Mouse (Mus musculus) intestine, embryonic 16.5 days (tissue): Measurements from ENCODE around the gene Gfod2. TPM values are rescaled to one million over a fixed set of nuclear protein-coding genes. Genes with fewer than 3 reads are reported as not detected.

Experiments used
- ATAC-seq: fragments of 200-750 bp; cut with Nextera tagmentation; 2 replicates; pipeline ENCODE4 v1.8.0; 2017; ENCODE audit warnings: moderate TSS enrichment, moderate library complexity
- H3K27ac ChIP-seq: fragments of 300-500 bp; sonication (generic); 2 replicates; pipeline ENCODE4 v1.5.1; 2014; ENCODE audit warnings: mild to moderate bottlenecking, low read length
- H3K27me3 ChIP-seq: fragments of 300-500 bp; sonication (generic); replicated peaks from 2 replicates; pipeline ENCODE4 v1.6.1; 2014; ENCODE audit warnings: low read length, control low read depth, mixed read lengths; ENCODE audit not compliant: control insufficient read depth, insufficient read depth
- H3K36me3 ChIP-seq: fragments of 300-500 bp; sonication (generic); 2 replicates; pipeline ENCODE4 v1.6.1; 2014; ENCODE audit warnings: low read length, control low read depth; ENCODE audit not compliant: control insufficient read depth, insufficient read depth
- H3K4me1 ChIP-seq: fragments of 300-500 bp; sonication (generic); 2 replicates; pipeline ENCODE4 v1.6.1; 2014; ENCODE audit warnings: low read length, control low read depth, mixed read lengths; ENCODE audit not compliant: control insufficient read depth, insufficient read depth
- H3K4me2 ChIP-seq: fragments of 300-500 bp; sonication (generic); 2 replicates; pipeline ENCODE4 v1.6.1; 2014; ENCODE audit warnings: low read depth, low read length, control low read depth
- H3K4me3 ChIP-seq: fragments of 300-500 bp; sonication (generic); 2 replicates; pipeline ENCODE4 v1.5.1; 2014; ENCODE audit warnings: mild to moderate bottlenecking, low read length
- H3K9ac ChIP-seq: fragments of 300-500 bp; sonication (generic); 2 replicates; pipeline ENCODE4 v1.6.1; 2014; ENCODE audit warnings: low read depth, low read length
- H3K9me3 ChIP-seq: fragments of 300-500 bp; sonication (generic); 2 replicates; pipeline ENCODE4 v1.6.1; 2016; ENCODE audit warnings: low read length, control low read depth; ENCODE audit not compliant: control insufficient read depth
- WGBS: fragments of 180-500 bp; shearing (Covaris S2); extraction: QIAGEN DNeasy Blood & Tissue Kit; methylation state at CpG from one replicate; pipeline ENCODE4 v1.1.7; 2014; 5-methylcytosine and 5-hydroxymethylcytosine counted together
- polyA plus RNA-seq: library from polyadenylated mRNA; unstranded; fragments of >200 nt; fragmentation: Nextera tagmentation; extraction: Ambion mirVana; gene quantifications from 2 replicates; pipeline ENCODE4 v1.2.1, GENCODE M21; 2015

Gfod2 gene
- polyA plus RNA-seq, 1 experiment from 2014 or later: 10.9 TPM

DNA sequence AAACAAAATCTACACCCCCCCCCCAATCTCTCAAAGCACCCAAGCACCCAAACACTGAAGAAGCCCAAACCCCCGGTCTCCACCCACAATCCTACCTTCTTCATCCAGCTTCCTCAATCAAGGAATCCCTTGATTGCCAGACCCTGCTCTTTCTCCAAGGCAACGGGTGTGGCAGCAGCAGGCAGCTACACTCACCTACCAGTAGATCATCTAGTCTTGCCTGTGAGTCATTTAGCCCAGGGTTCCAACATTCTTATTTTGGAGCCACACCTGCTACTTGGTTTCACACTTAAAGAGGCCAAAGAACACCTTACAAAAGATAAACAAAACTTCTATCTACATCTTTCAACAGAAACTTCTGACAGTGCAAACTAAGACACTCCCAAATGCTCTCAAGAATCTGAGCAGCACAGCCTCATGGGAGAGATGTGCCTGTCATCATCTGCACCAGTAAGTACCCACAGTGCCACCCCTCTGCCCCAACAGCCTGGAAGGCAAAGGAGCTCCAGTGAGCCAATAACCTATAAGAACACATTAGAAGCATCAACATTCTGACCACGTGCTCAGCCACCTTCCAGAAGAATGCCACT lies 35.6 kb upstream of the Gfod2 start:
- peaks cover 20% of the 10 kb centered on the region for H3K4me1 ChIP-seq
- H3K9ac ChIP-seq: no peak overlapping the region
- H3K27me3 ChIP-seq: no peaks in the 10 kb centered on the region
- H3K4me2 ChIP-seq: no peak overlapping the region
- H3K36me3 ChIP-seq: no peaks in the 10 kb centered on the region
- H3K9me3 ChIP-seq: no peaks in the 10 kb centered on the region
- peak; percentile 73 for ATAC-seq
- no peak overlapping the region for H3K27ac ChIP-seq
- no peak overlapping the region for H3K4me3 ChIP-seq
- 64% methylated on average over 3 of the region's 3 CpGs for WGBS

DNA sequence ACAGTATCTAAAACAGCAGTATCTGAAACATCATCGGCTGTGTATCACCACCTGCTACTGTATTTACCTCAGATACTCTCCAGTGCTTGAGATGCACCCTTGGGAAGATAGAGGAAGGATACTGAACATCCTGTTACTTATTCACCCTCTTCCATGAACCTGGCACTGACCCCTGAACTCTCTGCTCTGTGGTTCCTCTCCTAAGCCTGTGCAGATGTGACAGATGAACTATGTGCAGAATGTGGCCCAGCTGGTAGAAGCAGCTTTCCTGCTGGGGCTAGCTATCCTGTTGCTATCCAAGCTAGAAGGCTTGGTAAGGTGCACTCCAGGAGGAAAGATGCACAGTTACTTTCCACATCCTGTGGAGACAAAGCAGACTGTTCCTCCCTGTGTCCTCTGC lies 34.9 kb upstream of the Gfod2 start:
- WGBS: 88% methylated on average over 1 of the region's 1 CpGs
- H3K27ac ChIP-seq: no peak overlapping the region

DNA sequence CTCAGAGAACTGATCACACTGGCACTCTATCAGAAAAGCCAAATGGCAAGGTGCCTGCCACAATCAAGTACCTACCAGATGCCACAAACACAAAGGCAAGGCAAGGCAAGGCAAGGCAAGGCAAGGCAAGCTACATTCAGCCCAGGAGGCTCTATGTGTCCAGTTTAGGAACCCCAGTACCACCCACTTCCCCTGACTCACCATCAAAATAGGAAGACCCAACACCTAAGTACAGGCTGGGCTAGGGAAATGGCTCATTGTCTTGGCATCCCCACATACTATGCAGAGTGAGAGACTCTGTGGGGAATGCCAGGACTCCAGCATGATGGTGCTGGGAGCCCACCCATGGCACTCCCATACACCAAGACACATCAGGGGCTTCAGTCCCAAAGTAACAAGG lies 31.2 kb upstream of the Gfod2 start:
- H3K9ac ChIP-seq: no peak overlapping the region
- no peaks in the 10 kb centered on the region for H3K27me3 ChIP-seq
- no peak for ATAC-seq

More for the DNA sequence above, 34.9 kb upstream of the Gfod2 start:
- no peak for ATAC-seq
- Histone ChIP-seq H3K9ac (no peak overlapping the region), H3K36me3 (no peaks in the 10 kb centered on the region), H3K27me3 (no peaks in the 10 kb centered on the region), H3K4me3 (no peak overlapping the region), H3K4me1 (peaks cover 12% of the 10 kb centered on the region; the same call in 1 of the 2 replicates), H3K4me2 (no peak overlapping the region), H3K9me3 (no peaks in the 10 kb centered on the region)

DNA sequence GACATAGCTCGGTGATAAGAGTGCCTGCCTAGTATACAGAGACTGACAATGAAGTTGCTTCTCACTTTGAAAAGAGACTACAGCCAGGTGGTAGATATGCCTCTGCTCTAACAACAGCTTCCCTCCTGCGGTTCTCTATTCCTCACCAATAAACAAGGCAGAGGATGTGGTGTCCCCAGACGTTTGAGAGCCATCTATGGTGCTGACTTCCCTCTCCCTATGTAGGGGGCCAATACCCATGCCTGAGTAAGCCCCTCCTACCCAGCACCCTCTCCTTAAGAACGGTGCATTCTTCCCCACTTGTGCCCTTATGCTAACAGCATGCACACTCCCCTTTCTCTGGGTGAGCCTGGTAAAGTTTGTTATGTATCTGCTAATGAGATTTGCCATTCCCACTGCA lies 30.5 kb upstream of the Gfod2 start:
- H3K27ac ChIP-seq: no peak overlapping the region

More for the DNA sequence above, 31.2 kb upstream of the Gfod2 start:
- Histone ChIP-seq H3K9me3 (no peaks in the 10 kb centered on the region), H3K27ac (no peak overlapping the region), H3K36me3 (peaks cover 2% of the 10 kb centered on the region; the same call in 1 of the 2 replicates), H3K4me1 (0 out of 2 replicates have a peak, but pooled peaks cover 11% of the 10 kb centered on the region), H3K4me3 (no peak overlapping the region), H3K4me2 (no peak overlapping the region)

DNA sequence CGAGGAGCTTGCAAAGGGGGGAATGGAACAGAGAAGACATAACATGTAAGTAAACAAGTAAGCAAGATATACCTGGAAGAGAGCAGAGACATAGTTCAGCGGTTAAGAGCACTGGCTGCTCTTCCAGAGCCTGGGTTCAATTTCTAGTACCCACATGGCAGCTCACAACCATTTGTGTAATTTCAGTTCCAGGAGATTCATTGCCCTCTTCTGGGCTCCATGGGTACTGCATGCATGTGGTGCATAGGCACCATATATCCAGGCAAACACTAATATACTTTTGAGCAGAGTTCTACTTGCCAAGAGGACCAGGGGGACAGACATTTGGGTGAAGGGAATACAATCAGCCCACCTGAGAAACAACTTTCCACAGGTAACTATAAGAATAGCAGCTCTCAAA lies 29.8 kb upstream of the Gfod2 start:
- WGBS: 100% methylated on average over 2 of the region's 2 CpGs
- Histone ChIP-seq H3K4me3 (no peak overlapping the region), H3K4me1 (no peaks in the 10 kb centered on the region), H3K27me3 (no peaks in the 10 kb centered on the region), H3K36me3 (peaks cover 2% of the 10 kb centered on the region; the same call in 1 of the 2 replicates), H3K9me3 (no peaks in the 10 kb centered on the region), H3K4me2 (no peak overlapping the region), H3K27ac (no peak overlapping the region), H3K9ac (no peak overlapping the region)
- ATAC-seq: no peak

More for the DNA sequence above, 30.5 kb upstream of the Gfod2 start:
- no peak for ATAC-seq
- H3K4me3 ChIP-seq: no peak overlapping the region
- 0 out of 2 replicates have a peak, but pooled peaks cover 5% of the 10 kb centered on the region for H3K4me1 ChIP-seq
- H3K9ac ChIP-seq: no peak overlapping the region
- H3K36me3 ChIP-seq: peaks cover 2% of the 10 kb centered on the region; the same call in 1 of the 2 replicates
- H3K27me3 ChIP-seq: no peaks in the 10 kb centered on the region
- no peak overlapping the region for H3K4me2 ChIP-seq
- WGBS: 66% methylated on average over 4 of the region's 4 CpGs
- H3K9me3 ChIP-seq: no peaks in the 10 kb centered on the region

DNA sequence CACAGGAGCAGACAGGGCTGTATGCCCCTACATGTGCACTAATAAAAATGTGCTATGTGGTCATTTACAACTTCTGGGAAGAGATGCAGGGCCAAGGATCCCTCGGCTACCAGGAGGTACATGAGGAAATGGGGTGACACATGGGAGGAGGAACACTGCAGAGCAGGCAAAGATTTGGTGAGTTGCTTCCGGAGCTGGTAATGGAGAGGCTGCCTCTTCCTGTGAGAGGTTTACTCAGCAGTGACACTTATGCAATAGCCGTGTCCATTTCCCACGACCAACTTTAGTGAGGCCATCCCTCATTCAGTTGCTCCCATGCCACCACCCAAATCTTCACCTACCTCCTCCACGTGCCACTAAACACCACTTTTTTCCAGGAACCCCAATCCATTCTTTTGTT lies 21.8 kb upstream of the Gfod2 start:
- Histone ChIP-seq H3K36me3 (peaks cover 16% of the 10 kb centered on the region), H3K4me2 (no peak overlapping the region), H3K9ac (no peak overlapping the region), H3K27me3 (no peaks in the 10 kb centered on the region), H3K4me3 (no peak overlapping the region), H3K9me3 (no peaks in the 10 kb centered on the region), H3K4me1 (no peaks in the 10 kb centered on the region), H3K27ac (no peak overlapping the region)
- 92% methylated on average over 5 of the region's 5 CpGs for WGBS
- no peak for ATAC-seq

DNA sequence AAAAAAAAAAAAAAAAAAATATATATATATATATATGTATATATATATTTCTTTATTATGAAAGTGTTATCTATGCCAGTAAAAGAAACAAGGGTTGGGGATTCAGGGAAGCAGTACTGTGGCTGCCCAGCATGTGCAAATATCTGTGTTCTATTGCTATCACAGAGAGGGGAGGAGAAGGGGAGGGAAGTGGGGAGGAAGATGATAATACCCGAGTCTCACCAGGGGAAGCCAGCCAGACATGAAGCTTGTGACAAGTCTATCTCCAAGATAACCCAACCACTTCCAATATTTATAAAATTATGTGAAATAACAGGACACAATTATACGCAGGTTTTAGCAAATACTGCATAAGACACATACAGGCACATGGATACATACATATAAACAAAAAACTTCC lies 19.4 kb upstream of the Gfod2 start:
- Histone ChIP-seq H3K9me3 (no peaks in the 10 kb centered on the region), H3K4me1 (no peaks in the 10 kb centered on the region), H3K27me3 (no peaks in the 10 kb centered on the region), H3K4me2 (no peak overlapping the region), H3K36me3 (peaks cover 20% of the 10 kb centered on the region), H3K27ac (no peak overlapping the region), H3K9ac (no peak overlapping the region), H3K4me3 (no peak overlapping the region)
- 81% methylated on average over 2 of the region's 2 CpGs for WGBS
- ATAC-seq: no peak

DNA sequence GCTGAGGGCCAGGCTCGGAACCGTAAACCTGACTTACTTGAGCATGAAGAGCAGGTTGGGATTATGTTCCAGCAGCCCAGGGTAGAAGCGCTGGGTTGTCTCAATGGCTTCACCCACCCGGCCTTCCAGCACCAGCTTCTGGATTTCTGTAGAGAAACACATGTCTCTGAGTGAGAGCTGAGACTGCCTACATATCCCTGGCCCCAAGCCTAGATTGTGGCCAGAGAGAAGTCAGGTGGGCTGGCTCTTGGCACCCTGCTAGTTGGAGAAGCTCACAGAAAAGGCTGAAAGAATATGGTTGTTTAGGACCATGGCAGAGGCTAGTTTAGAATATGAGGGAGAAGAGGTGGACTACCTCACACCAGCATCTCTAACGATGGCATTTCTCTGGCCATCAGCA lies 16.0 kb upstream of the Gfod2 start:
- Histone ChIP-seq H3K9ac (no peak overlapping the region), H3K27me3 (no peaks in the 10 kb centered on the region), H3K36me3 (peaks cover 28% of the 10 kb centered on the region), H3K4me1 (no peaks in the 10 kb centered on the region), H3K4me3 (no peak overlapping the region), H3K27ac (no peak overlapping the region), H3K9me3 (no peaks in the 10 kb centered on the region), H3K4me2 (no peak overlapping the region)
- no peak for ATAC-seq
- WGBS: 94% methylated on average over 5 of the region's 5 CpGs

DNA sequence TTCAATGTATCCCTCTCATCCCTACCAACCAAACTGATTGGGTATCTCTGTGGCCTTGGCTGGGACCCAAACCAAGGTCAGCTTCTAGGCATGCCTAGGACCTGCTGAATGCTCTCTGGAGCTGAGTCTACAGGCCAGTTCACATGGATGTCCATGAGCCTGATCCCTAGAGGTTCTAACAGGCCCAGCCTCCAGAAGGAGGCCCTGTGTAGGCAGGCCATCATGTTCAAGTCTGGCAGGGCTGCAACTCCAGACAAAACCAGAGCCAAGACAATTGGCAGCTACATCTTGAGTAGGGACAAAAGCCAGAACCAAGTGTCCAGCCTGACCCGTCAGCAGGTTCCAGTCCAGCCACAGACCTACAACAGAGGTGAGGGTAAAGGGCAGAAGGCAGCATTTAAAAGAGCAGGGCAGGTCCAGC lies 15.0 kb upstream of the Gfod2 start:
- Histone ChIP-seq H3K27ac (no peak overlapping the region), H3K4me2 (no peak overlapping the region), H3K9ac (no peak overlapping the region), H3K27me3 (no peaks in the 10 kb centered on the region), H3K9me3 (no peaks in the 10 kb centered on the region), H3K4me1 (no peaks in the 10 kb centered on the region), H3K36me3 (peaks cover 26% of the 10 kb centered on the region), H3K4me3 (no peak overlapping the region)
- ATAC-seq: no peak
- 100% methylated on average over 1 of the region's 1 CpGs for WGBS
